Mouse (Mus musculus) embryonic fibroblast, embryonic 13.5 days (primary cell): Measurements from ENCODE around the gene Kcnk3. TPM values are rescaled to one million over a fixed set of nuclear protein-coding genes. Genes with fewer than 3 reads are reported as not detected.

Experiments used
- H3K27ac ChIP-seq: 2 replicates; pipeline ENCODE4 v1.5.1; 2012; ENCODE audit warnings: low read length, control low read depth, inconsistent platforms; ENCODE audit not compliant: insufficient read depth
- H3K4me1 ChIP-seq: 2 replicates; pipeline ENCODE4 v1.6.1; 2011; ENCODE audit warnings: low read length; ENCODE audit not compliant: control insufficient read depth, insufficient read depth
- H3K4me3 ChIP-seq: 2 replicates; pipeline ENCODE4 v1.5.1; 2011; ENCODE audit warnings: mild to moderate bottlenecking, control low read depth, low read length; ENCODE audit not compliant: insufficient read depth
- CTCF ChIP-seq: IDR thresholded peaks from 2 replicates; pipeline ENCODE4 v1.5.1; 2011; ENCODE audit warnings: mild to moderate bottlenecking, control low read depth, low read length, moderate library complexity, borderline replicate concordance; ENCODE audit not compliant: insufficient read depth
- POLR2A ChIP-seq: IDR thresholded peaks from 2 replicates; pipeline ENCODE4 v1.6.1; 2011; ENCODE audit warnings: low read depth, mild to moderate bottlenecking, control low read depth, low read length, moderate library complexity
- polyA plus RNA-seq: library from polyadenylated mRNA; stranded (reverse); fragments of >200 nt; gene quantifications from 2 replicates; pipeline ENCODE4 v1.2.4, GENCODE M21; 2011; ENCODE audit warnings: low read depth; ENCODE audit not compliant: missing spikeins, insufficient read length

The Kcnk3 gene
- polyA plus RNA-seq, 1 experiment, result 1.6 TPM

GRCm38 (mm10) chr5:30647815-30648560 lies 60.0 kb downstream of the Kcnk3 start, which contains the start of gene Slc35f6:
TSS of gene Slc35f6 (plus strand) at chr5:30647933.
- H3K27ac ChIP-seq, result peak within 1 kb of the TSS; percentile 91
- peaks cover 10% of the 10 kb centered on the region for H3K4me1 ChIP-seq
- peak within 1 kb of the TSS; percentile 91 for H3K4me3 ChIP-seq
- peak; percentile 92 for TF ChIP-seq POLR2A
- TF ChIP-seq CTCF, result no peak

- Histone ChIP-seq H3K4me3 (no peak overlapping the region), H3K27ac (no peak overlapping the region), H3K4me1 (peaks cover 6% of the 10 kb centered on the region)
- no peak for TF ChIP-seq CTCF
Observed at GRCm38 (mm10) chr5:30649558-30649957, 61.6 kb downstream of the Kcnk3 start.

GRCm38 (mm10) chr5:30650756-30651155 lies 62.8 kb downstream of the Kcnk3 start:
- Histone ChIP-seq H3K27ac (peak overlapping the region; percentile 39), H3K4me3 (no peak overlapping the region)
- no peak for TF ChIP-seq CTCF

GRCm38 (mm10) chr5:30651554-30651953 lies 63.6 kb downstream of the Kcnk3 start:
- peaks cover 6% of the 10 kb centered on the region for H3K4me1 ChIP-seq
- H3K4me3 ChIP-seq, result no peak overlapping the region
- TF ChIP-seq POLR2A, result no peak
- H3K27ac ChIP-seq, result peak overlapping the region; percentile 41

More at GRCm38 (mm10) chr5:30650756-30651155, 62.8 kb downstream of the Kcnk3 start:
- H3K4me1 ChIP-seq, result peaks cover 6% of the 10 kb centered on the region

- Histone ChIP-seq H3K27ac (no peak overlapping the region), H3K4me1 (peaks cover 6% of the 10 kb centered on the region), H3K4me3 (no peak overlapping the region)
- TF ChIP-seq CTCF, result no peak
- TF ChIP-seq POLR2A, result no peak
Observed at GRCm38 (mm10) chr5:30653246-30653645, 65.3 kb downstream of the Kcnk3 start.

GRCm38 (mm10) chr5:30655042-30655441 lies 67.1 kb downstream of the Kcnk3 start:
- H3K4me3 ChIP-seq, result no peak overlapping the region
- peaks cover 4% of the 10 kb centered on the region; the same call in 1 of the 2 replicates for H3K4me1 ChIP-seq
- no peak overlapping the region for H3K27ac ChIP-seq
- TF ChIP-seq CTCF (no peak), POLR2A (no peak)

GRCm38 (mm10) chr5:30655526-30656195 lies 67.7 kb downstream of the Kcnk3 start:
- Histone ChIP-seq H3K27ac (no peak overlapping the region), H3K4me3 (no peak overlapping the region), H3K4me1 (peaks cover 2% of the 10 kb centered on the region; the same call in 1 of the 2 replicates)
- no peak for TF ChIP-seq POLR2A
- no peak for TF ChIP-seq CTCF

GRCm38 (mm10) chr5:30659042-30659441 lies 71.1 kb downstream of the Kcnk3 start:
- no peak overlapping the region for H3K27ac ChIP-seq
- TF ChIP-seq POLR2A (no peak), CTCF (no peak)

GRCm38 (mm10) chr5:30660278-30660677 lies 72.3 kb downstream of the Kcnk3 start:
- Histone ChIP-seq H3K4me1 (no peaks in the 10 kb centered on the region), H3K4me3 (no peak overlapping the region), H3K27ac (no peak overlapping the region)
- TF ChIP-seq CTCF, result no peak
- TF ChIP-seq POLR2A, result no peak

More at GRCm38 (mm10) chr5:30659042-30659441, 71.1 kb downstream of the Kcnk3 start:
- Histone ChIP-seq H3K4me1 (no peaks in the 10 kb centered on the region), H3K4me3 (no peak overlapping the region)

GRCm38 (mm10) chr5:30660813-30661212 lies 72.8 kb downstream of the Kcnk3 start:
- Histone ChIP-seq H3K27ac (no peak overlapping the region), H3K4me3 (no peak overlapping the region), H3K4me1 (no peaks in the 10 kb centered on the region)
- no peak for TF ChIP-seq CTCF
- TF ChIP-seq POLR2A, result no peak
